Mouse (Mus musculus): ENCODE results near the gene Prnd. TPM values are rescaled to one million over a fixed set of nuclear protein-coding genes. Genes with fewer than 3 reads are reported as not detected.

Prnd gene
- polyA plus RNA-seq (2021; fragmentation: Nextera tagmentation): not detected in 2 replicates
- long read RNA-seq, experiment 1: 0 reads
- long read RNA-seq, experiment 2, partial matches to known transcripts: 0 of 1 reads
- long read RNA-seq, experiment 2, other reads (novel, unspliced or antisense): 1 of 1 reads

GRCm38 (mm10) chr2:131950598-131951095, at the start of gene Prnd:
Gene Prnd, plus strand, starts transcription at chr2:131950861.

DNA sequence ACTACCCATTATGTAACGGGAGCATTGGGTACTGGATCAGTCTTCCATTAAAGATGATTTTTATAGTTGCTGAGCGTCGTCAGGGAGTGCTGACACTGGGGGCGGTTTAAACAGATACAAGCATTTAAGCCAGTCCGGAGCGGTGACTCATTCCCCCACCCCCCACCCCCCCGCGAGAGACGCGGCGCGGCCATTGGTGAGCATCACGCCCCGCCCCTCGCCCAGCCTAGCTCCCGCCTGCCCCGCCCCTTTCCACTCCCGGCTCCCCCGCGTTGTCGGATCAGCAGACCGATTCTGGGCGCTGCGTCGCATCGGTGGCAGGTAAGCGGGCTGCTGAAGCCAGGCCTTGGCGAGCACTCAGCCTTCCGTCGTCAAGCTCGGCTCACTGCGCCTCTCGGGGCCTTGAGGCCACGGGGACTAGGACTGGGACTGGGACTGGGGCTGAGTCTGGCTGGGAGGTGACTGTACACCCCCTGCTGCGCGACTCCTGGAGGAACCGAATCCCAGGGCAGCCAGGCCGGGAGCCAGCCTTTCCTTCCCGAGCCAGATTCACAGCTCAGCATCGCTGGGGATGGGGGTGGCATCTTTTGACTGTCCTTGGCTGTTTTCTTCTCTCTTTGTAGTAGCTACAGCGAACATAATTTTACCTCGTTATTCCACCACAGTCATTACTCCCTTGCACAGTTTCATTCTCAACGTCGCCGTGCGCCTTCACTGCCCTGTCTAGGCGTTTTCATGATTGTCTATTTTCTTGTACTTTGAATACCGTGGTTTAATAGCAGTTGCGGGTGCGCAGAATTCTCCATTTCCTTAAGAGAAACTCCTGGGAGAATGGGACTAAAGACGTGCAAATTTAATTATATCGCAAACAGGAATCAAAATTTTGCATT, 40.7 kb upstream of the Prnd start, which contains the start of the genes Prnp and Prn:
Gene Prnp (plus strand): TSS at position 246 of the 890 bp plus-strand sequence.
Gene Prn (plus strand): TSS at position 275 of the 890 bp plus-strand sequence.

Other genes with a start within 250 kb of the Prnd start
- 0.10 and 0.18 TPM in 2 replicates for gene Erv3, start 91.1 kb upstream of the Prnd start, polyA plus RNA-seq (2021; fragmentation: Nextera tagmentation)
- gene Prnp, start 40.9 kb upstream of the Prnd start, polyA plus RNA-seq (2021; fragmentation: Nextera tagmentation): 742 and 789 TPM in 2 replicates
- gene Prn, start 40.9 kb upstream of the Prnd start, polyA plus RNA-seq (2021; fragmentation: Nextera tagmentation): 0.16 TPM in 1 of 2 replicates, not detected in the other
- gene Rassf2, start 79.4 kb downstream of the Prnd start, polyA plus RNA-seq (2021; fragmentation: Nextera tagmentation): 8.8 and 11.6 TPM in 2 replicates
- 39.2 and 40.0 TPM in 2 replicates for gene Slc23a2, start 194.2 kb downstream of the Prnd start, polyA plus RNA-seq (2021; fragmentation: Nextera tagmentation)

Measured in left cerebral cortex, adult 6 months (tissue).